Mouse (Mus musculus) megakaryocyte, embryonic 14.5 days (primary cell): Measurements from ENCODE around the gene Gm20388.

Experiments used
- FLI1 ChIP-seq: IDR thresholded peaks from 2 replicates; pipeline ENCODE4 v1.6.1; 2012; ENCODE audit warnings: low read length, inconsistent platforms, mixed read lengths
- GATA1 ChIP-seq: IDR thresholded peaks from 3 replicates; pipeline ENCODE4 v1.6.1; 2012; ENCODE audit warnings: mixed read lengths, low read length, inconsistent platforms, borderline replicate concordance

GRCm38 (mm10) chr8:121651308-121651873 is 1740.8 kb downstream of the Gm20388 start:
- TF ChIP-seq GATA1 (no peak), FLI1 (no peak)
